Mouse (Mus musculus): Measurements from ENCODE around the gene Ggnbp2. TPM values are rescaled to one million over a fixed set of nuclear protein-coding genes. Genes with fewer than 3 reads are reported as not detected.
"Not testable (repeated sequence)": the region's sequence is repeated elsewhere in the genome, so short reads cannot be mapped to it uniquely, and the experiment has no call there.

Ggnbp2 gene
- polyA plus RNA-seq, 2 experiments, result 67.3 to 105 TPM

- peak; percentile 51 for DNase-seq (ENCODE audit: low spot score)
- Histone ChIP-seq H3K4me2 (replicated peaks; ENCODE audit: low read depth, low read length, severe bottlenecking) (peak overlapping the region; percentile 93), H3K27me3 (ENCODE audit: control insufficient read depth, insufficient read depth, low read length) (no peaks in the 10 kb centered on the region), H3K4me1 (ENCODE audit: control insufficient read depth, insufficient read depth, low read length) (peaks cover 8% of the 10 kb centered on the region; the same call in 1 of the 2 replicates), H3K36me3 (ENCODE audit: control insufficient read depth, insufficient read depth, low read length) (peaks cover 13% of the 10 kb centered on the region), H3K9me3 (ENCODE audit: control insufficient read depth, low read length) (no peaks in the 10 kb centered on the region), H3K9ac (ENCODE audit: low read depth, low read length, severe bottlenecking) (peak overlapping the region; percentile 87), H3K27ac (replicated peaks; ENCODE audit: low read depth, low read length) (peak overlapping the region; percentile 88), H3K4me3 (replicated peaks; ENCODE audit: low read length) (peak overlapping the region; percentile 70)
- TF ChIP-seq POLR2A (IDR thresholded peaks at IDR 0.05; ENCODE audit: borderline replicate concordance, extremely low read depth, insufficient read depth, insufficient read length), result no peak
- 2% methylated on average over 24 of the region's 24 CpGs for WGBS
- ATAC-seq (ENCODE audit: low FRiP score, low read depth), result peak; percentile 56
Measured at GRCm38 (mm10) chr11:84880465-84880961, 9.9 kb upstream of the Ggnbp2 start.

GRCm38 (mm10) chr11:84879772-84880464 is 9.3 kb upstream of the Ggnbp2 start, which contains the start of the genes Myo19 and Pigw:
Myo19 (plus strand) TSS chr11:84880148.
Pigw (minus strand) TSS chr11:84880285.
- ATAC-seq (ENCODE audit: low FRiP score, low read depth) (peak; percentile 95), DNase-seq (ENCODE audit: low spot score) (peak; percentile 78)
- peak within 1 kb of the TSS; percentile 87 for H3K9ac ChIP-seq (ENCODE audit: low read depth, low read length, severe bottlenecking)
- no peaks in the 10 kb centered on the region for H3K9me3 ChIP-seq (ENCODE audit: control insufficient read depth, low read length)
- H3K4me3 ChIP-seq (replicated peaks; ENCODE audit: low read length), result peak within 1 kb of the TSS; percentile 70
- WGBS, result under 1% methylated on average over 64 of the region's 81 CpGs
- H3K27ac ChIP-seq (replicated peaks; ENCODE audit: low read depth, low read length), result peak within 1 kb of the TSS; percentile 88
- H3K27me3 ChIP-seq (ENCODE audit: control insufficient read depth, insufficient read depth, low read length), result no peaks in the 10 kb centered on the region
- TF ChIP-seq POLR2A (IDR thresholded peaks at IDR 0.05; ENCODE audit: borderline replicate concordance, extremely low read depth, insufficient read depth, insufficient read length), result peak; percentile 39; the same call in 1 of the 2 replicates
- peaks cover 7% of the 10 kb centered on the region for H3K36me3 ChIP-seq (ENCODE audit: control insufficient read depth, insufficient read depth, low read length)
- peak within 1 kb of the TSS; percentile 93 for H3K4me2 ChIP-seq (replicated peaks; ENCODE audit: low read depth, low read length, severe bottlenecking)
- peaks cover 8% of the 10 kb centered on the region; the same call in 1 of the 2 replicates for H3K4me1 ChIP-seq (ENCODE audit: control insufficient read depth, insufficient read depth, low read length)

GRCm38 (mm10) chr11:84879007-84879771 is 8.6 kb upstream of the Ggnbp2 start:
- no peaks in the 10 kb centered on the region for H3K27me3 ChIP-seq (ENCODE audit: control insufficient read depth, insufficient read depth, low read length)
- H3K27ac ChIP-seq (replicated peaks; ENCODE audit: low read depth, low read length), result peak overlapping the region; percentile 88
- H3K4me3 ChIP-seq (replicated peaks; ENCODE audit: low read length), result peak overlapping the region; percentile 70
- H3K9ac ChIP-seq (ENCODE audit: low read depth, low read length, severe bottlenecking), result peak overlapping the region; percentile 87
- TF ChIP-seq POLR2A (IDR thresholded peaks at IDR 0.05; ENCODE audit: borderline replicate concordance, extremely low read depth, insufficient read depth, insufficient read length), result no peak
- H3K4me2 ChIP-seq (replicated peaks; ENCODE audit: low read depth, low read length, severe bottlenecking), result peak overlapping the region; percentile 93
- H3K36me3 ChIP-seq (ENCODE audit: control insufficient read depth, insufficient read depth, low read length), result peaks cover 4% of the 10 kb centered on the region
- 20% methylated on average over 6 of the region's 7 CpGs for WGBS
- ATAC-seq (ENCODE audit: low FRiP score, low read depth), result no peak
- no peak for DNase-seq (ENCODE audit: low spot score)
- peaks cover 8% of the 10 kb centered on the region; the same call in 1 of the 2 replicates for H3K4me1 ChIP-seq (ENCODE audit: control insufficient read depth, insufficient read depth, low read length)
- no peaks in the 10 kb centered on the region for H3K9me3 ChIP-seq (ENCODE audit: control insufficient read depth, low read length)

GRCm38 (mm10) chr11:84876020-84876419 is 5.4 kb upstream of the Ggnbp2 start:
- WGBS, result no CpG with 5 or more reads among the region's 1 CpGs
- H3K4me2 ChIP-seq (replicated peaks; ENCODE audit: low read depth, low read length, severe bottlenecking), result not testable (repeated sequence)

More at GRCm38 (mm10) chr11:84876020-84876419, 5.4 kb upstream of the Ggnbp2 start:
- H3K4me1 ChIP-seq (ENCODE audit: control insufficient read depth, insufficient read depth, low read length); H3K27me3 ChIP-seq (ENCODE audit: control insufficient read depth, insufficient read depth, low read length); ATAC-seq (ENCODE audit: low FRiP score, low read depth); H3K4me3 ChIP-seq (replicated peaks; ENCODE audit: low read length); H3K9me3 ChIP-seq (ENCODE audit: control insufficient read depth, low read length); DNase-seq (ENCODE audit: low spot score); H3K36me3 ChIP-seq (ENCODE audit: control insufficient read depth, insufficient read depth, low read length); H3K9ac ChIP-seq (ENCODE audit: low read depth, low read length, severe bottlenecking); H3K27ac ChIP-seq (replicated peaks; ENCODE audit: low read depth, low read length): not testable (repeated sequence)
